Mouse (Mus musculus): ENCODE measurements around the gene Ang. TPM values are rescaled to one million over a fixed set of nuclear protein-coding genes. Genes with fewer than 3 reads are reported as not detected.

The Ang gene
- polyA plus RNA-seq, 1 experiment from 2014 or later, result 51.6 TPM

Other genes with a start within 250 kb of the Ang start
- 10.4 and 13.3 TPM in 2 replicates for gene Tep1, start 220.6 kb upstream of the Ang start, polyA plus RNA-seq (2015; fragmentation: Nextera tagmentation; extraction: Ambion mirVana)
- 0.23 and 0.29 TPM in 2 replicates for gene Klhl33, start 193.6 kb upstream of the Ang start, polyA plus RNA-seq (2015; fragmentation: Nextera tagmentation; extraction: Ambion mirVana)
- 134 and 136 TPM in 2 replicates for gene Osgep, start 166.3 kb upstream of the Ang start, polyA plus RNA-seq (2015; fragmentation: Nextera tagmentation; extraction: Ambion mirVana)
- gene Apex1, start 166.2 kb upstream of the Ang start, polyA plus RNA-seq (2015; fragmentation: Nextera tagmentation; extraction: Ambion mirVana), result 236 and 265 TPM in 2 replicates
- gene Pip4p1, start 160.3 kb upstream of the Ang start, polyA plus RNA-seq (2015; fragmentation: Nextera tagmentation; extraction: Ambion mirVana), result 65.5 and 67.5 TPM in 2 replicates
- 96.6 and 99.1 TPM in 2 replicates for gene Pnp, start 160.1 kb upstream of the Ang start, polyA plus RNA-seq (2015; fragmentation: Nextera tagmentation; extraction: Ambion mirVana)
- gene Gm49342, start 146.6 kb upstream of the Ang start, polyA plus RNA-seq (2015; fragmentation: Nextera tagmentation; extraction: Ambion mirVana), result not detected in 2 replicates
- 2.6 and 3.0 TPM in 2 replicates for gene Pnp2, start 135.2 kb upstream of the Ang start, polyA plus RNA-seq (2015; fragmentation: Nextera tagmentation; extraction: Ambion mirVana)
- gene Rnase10, start 83.4 kb upstream of the Ang start, polyA plus RNA-seq (2015; fragmentation: Nextera tagmentation; extraction: Ambion mirVana), result 0.33 and 0.43 TPM in 2 replicates
- not detected in 2 replicates for gene Rnase9, start 49.3 kb upstream of the Ang start, polyA plus RNA-seq (2015; fragmentation: Nextera tagmentation; extraction: Ambion mirVana)
- not detected in 2 replicates for gene Rnase11, start 41.0 kb upstream of the Ang start, polyA plus RNA-seq (2015; fragmentation: Nextera tagmentation; extraction: Ambion mirVana)
- 0.48 and 0.68 TPM in 2 replicates for gene Rnase12, start 33.5 kb upstream of the Ang start, polyA plus RNA-seq (2015; fragmentation: Nextera tagmentation; extraction: Ambion mirVana)
- not detected in 2 replicates for gene Olfr750, start 16.7 kb upstream of the Ang start, polyA plus RNA-seq (2015; fragmentation: Nextera tagmentation; extraction: Ambion mirVana)
- gene Rnase4, start 73 bp upstream of the Ang start, polyA plus RNA-seq (2015; fragmentation: Nextera tagmentation; extraction: Ambion mirVana), result 209 and 240 TPM in 2 replicates
- not detected in 2 replicates for gene Eddm3b, start 23.3 kb downstream of the Ang start, polyA plus RNA-seq (2015; fragmentation: Nextera tagmentation; extraction: Ambion mirVana)
- 1.3 and 2.0 TPM in 2 replicates for gene Rnase6, start 32.8 kb downstream of the Ang start, polyA plus RNA-seq (2015; fragmentation: Nextera tagmentation; extraction: Ambion mirVana)
- 27.9 and 88.1 TPM in 2 replicates for gene Rnase1, start 55.6 kb downstream of the Ang start, polyA plus RNA-seq (2015; fragmentation: Nextera tagmentation; extraction: Ambion mirVana)
- not detected in 2 replicates for gene Rnase2b, start 71.1 kb downstream of the Ang start, polyA plus RNA-seq (2015; fragmentation: Nextera tagmentation; extraction: Ambion mirVana)
- gene Ang2, start 108.0 kb downstream of the Ang start, polyA plus RNA-seq (2015; fragmentation: Nextera tagmentation; extraction: Ambion mirVana), result not detected in 2 replicates
- not detected in 2 replicates for gene Ear14, start 112.2 kb downstream of the Ang start, polyA plus RNA-seq (2015; fragmentation: Nextera tagmentation; extraction: Ambion mirVana)
- gene Rnase2a, start 165.0 kb downstream of the Ang start, polyA plus RNA-seq (2015; fragmentation: Nextera tagmentation; extraction: Ambion mirVana), result not detected in 2 replicates

Data from intestine, embryonic 15.5 days (tissue).